Mouse (Mus musculus): ENCODE data around the gene Gm49355.
"Not testable (repeated sequence)": the region's sequence is repeated elsewhere in the genome, so short reads cannot be mapped to it uniquely, and the experiment has no call there.

Gene Gm49355

GRCm38 (mm10) chr14:12283641-12284040 lies at the start of gene Gm49355:
Gene Gm49355 (plus strand): TSS chr14:12283976.
- no peak for DNase-seq (ENCODE audit: low spot score)

- DNase-seq (ENCODE audit: low spot score), result no peak
Measured at GRCm38 (mm10) chr14:12243726-12244125, 40.0 kb upstream of the Gm49355 start.

GRCm38 (mm10) chr14:12276031-12276430 lies 7.7 kb upstream of the Gm49355 start:
- no peak for DNase-seq (ENCODE audit: low spot score)

DNA sequence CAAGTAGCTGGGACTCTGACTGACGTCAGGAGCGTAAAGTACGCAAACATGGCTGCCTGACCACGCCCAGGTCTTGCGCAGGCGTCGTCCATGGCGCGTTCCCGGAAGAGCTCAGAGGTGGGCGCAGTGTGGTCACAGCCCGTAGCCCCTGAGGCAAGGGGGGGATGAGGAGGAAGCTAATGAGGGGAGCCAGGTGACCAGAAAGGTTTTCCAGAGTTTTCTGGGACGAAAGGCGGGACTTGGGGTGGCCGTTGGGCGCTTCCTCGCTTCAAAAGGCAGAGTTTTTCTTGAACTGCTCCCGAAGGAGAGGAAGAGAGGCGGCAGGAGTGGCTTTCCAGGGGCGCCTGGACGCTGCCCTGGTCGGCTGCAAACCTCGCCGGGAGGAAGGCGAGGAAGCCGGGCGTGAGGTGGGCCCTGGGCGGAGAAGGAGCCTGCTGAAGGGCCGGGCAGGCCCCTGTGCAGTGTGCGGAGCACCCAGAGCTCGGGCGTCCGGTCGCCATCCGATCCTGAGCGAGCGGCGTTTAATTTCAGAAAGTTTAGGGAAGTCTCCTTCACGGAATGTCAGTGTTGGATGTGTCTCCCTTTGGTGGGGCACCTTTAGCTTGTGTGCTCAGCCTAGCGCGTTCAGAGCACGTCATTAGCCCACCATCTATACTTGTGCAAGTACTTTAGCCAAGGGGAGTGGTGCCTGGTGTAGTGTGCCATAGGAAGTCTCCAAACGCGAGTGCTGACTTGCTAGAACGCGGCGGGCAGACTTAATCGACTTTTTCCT lies 551 bp downstream of the Gm49355 start, which contains the start of gene 3830406C13Rik:
Gene 3830406C13Rik (plus strand): TSS at position 33 of the 772 bp plus-strand sequence.
- DNase-seq (ENCODE audit: low spot score), result peak; percentile 89

GRCm38 (mm10) chr14:12289747-12290146 lies 6.0 kb downstream of the Gm49355 start:
- not testable (repeated sequence) for DNase-seq (ENCODE audit: low spot score)

DNA sequence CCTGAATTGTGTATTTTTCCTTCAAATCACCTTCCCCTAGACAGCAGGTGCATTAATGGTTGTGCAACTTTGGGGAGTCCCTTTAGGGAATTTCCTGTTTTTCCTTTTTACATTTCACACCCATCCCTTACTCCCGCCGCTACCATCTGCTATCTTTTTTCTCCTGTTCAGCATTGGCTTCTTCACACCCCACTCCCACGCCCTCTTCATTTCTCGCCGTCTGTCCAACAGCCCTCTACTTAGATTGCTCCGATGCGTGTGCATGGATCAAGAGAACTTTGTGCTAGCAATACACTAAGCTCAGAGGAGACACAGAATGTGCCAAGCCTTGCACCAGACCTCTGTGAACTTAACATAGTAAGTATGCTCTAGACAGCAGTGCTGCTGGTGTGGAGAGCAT lies 12.6 kb downstream of the Gm49355 start:
- DNase-seq (ENCODE audit: low spot score), result no peak

DNA sequence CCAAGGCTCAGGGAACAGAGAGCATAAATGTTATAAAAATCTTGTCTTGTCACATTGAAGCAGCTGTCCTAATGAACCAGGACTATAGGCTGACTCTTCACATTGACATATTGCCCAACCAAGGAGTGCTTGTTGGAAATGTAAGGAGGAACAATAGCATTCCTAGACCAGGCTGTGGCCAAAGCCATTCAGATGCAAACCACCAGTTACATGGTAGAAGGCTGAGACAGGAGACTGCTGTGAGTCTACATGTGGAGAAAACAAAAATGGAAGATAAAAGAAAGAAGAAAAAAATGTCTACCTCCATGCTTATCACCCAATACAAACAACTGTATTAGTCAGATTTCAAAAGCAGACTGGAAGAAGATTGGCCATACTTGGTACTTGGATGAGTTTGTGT lies 15.4 kb downstream of the Gm49355 start:
- no peak for DNase-seq (ENCODE audit: low spot score)

DNA sequence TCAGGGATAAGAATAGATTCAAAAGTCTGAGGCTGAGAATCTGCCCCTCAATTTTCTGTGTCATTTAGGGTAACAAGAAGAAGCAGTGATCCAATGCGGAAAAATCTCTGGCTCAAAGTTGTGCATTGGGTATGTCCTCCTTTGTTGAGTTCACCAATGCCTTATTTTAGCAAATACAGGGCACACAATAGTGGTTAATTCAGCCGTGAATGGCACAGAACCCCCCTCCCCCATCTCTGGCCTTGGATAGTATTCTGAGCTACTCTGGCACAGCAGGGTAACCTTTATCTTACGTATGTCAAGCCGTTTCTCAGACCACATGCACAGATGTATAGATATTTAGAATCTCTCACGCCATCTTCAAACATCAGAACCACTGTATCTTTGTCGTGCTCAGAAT lies 15.9 kb downstream of the Gm49355 start:
- no peak for DNase-seq (ENCODE audit: low spot score)

DNA sequence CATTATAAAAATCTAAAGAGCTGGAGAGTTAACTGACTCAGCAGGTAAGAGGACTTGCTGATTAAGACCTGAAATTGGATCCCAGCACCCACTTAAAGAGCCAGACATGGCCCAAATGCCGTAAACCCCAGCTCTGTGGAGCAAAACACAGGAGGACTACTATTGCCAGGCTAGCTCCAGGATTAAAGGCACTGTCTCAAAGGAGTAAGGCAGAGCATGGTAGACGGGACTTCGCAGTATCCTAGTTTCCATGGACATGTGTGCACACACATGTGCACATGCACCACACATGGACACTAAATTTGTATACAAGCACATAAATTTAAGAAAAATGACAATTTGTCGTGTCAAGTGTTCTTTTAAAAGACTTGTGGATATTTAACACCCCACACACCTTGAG lies 16.5 kb downstream of the Gm49355 start:
- DNase-seq (ENCODE audit: low spot score), result no peak

- no peak for DNase-seq (ENCODE audit: low spot score)
Measured at GRCm38 (mm10) chr14:12300677-12301076, 16.9 kb downstream of the Gm49355 start.

GRCm38 (mm10) chr14:12303106-12303505 lies 19.3 kb downstream of the Gm49355 start:
- DNase-seq (ENCODE audit: low spot score), result no peak

- no peak for DNase-seq (ENCODE audit: low spot score)
Measured at GRCm38 (mm10) chr14:12333622-12334021, 49.8 kb downstream of the Gm49355 start.

- no peak for DNase-seq (ENCODE audit: low spot score)
Measured at GRCm38 (mm10) chr14:12334925-12335324, 51.1 kb downstream of the Gm49355 start.

GRCm38 (mm10) chr14:12337421-12337997 lies 53.7 kb downstream of the Gm49355 start:
- DNase-seq (ENCODE audit: low spot score), result no peak

DNA sequence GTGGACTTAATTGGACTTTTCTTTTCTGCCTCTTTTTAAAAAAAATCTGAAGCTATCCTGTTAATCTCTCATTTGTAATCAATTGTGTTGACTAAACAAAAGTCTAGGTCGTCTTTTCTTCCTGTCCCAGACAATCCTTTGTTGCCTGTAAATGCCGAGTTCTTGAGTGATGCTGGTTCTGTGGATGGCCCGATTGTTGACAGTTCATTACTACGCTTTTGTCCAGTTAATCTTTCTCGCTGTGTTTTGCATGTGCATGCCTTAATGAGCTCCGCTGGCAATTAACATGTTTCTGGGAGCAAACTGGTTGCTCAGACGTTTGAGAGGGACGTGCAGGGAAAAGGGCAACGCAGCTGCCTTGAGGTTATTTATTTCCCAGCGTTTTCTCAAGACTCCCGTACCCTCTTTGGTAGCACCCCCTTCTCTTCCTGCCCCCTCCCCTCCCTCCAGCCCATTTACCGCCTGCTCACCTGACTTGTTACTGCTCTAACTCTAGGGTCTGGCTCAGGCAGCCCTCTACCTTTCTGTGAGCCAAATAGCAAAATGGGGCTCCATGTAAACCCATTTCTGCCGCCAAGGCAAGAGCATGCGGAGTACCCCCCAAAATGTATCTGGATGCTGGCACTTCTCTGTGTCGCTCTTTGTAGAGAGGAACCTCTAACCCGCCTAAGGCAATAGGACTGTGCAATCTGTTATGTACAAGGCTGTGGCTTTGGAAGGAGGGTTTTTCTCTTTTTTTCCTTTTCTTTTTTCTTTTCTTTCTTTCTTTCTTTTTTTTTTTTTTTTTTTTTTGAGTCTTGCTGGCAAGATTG lies 54.4 kb downstream of the Gm49355 start:
- DNase-seq (ENCODE audit: low spot score), result no peak

GRCm38 (mm10) chr14:12338811-12339565 lies 55.2 kb downstream of the Gm49355 start:
- no peak for DNase-seq (ENCODE audit: low spot score)

GRCm38 (mm10) chr14:12340238-12341074 lies 56.7 kb downstream of the Gm49355 start:
- DNase-seq (ENCODE audit: low spot score), result no peak

GRCm38 (mm10) chr14:12341075-12341788 lies 57.5 kb downstream of the Gm49355 start:
- no peak for DNase-seq (ENCODE audit: low spot score)

DNA sequence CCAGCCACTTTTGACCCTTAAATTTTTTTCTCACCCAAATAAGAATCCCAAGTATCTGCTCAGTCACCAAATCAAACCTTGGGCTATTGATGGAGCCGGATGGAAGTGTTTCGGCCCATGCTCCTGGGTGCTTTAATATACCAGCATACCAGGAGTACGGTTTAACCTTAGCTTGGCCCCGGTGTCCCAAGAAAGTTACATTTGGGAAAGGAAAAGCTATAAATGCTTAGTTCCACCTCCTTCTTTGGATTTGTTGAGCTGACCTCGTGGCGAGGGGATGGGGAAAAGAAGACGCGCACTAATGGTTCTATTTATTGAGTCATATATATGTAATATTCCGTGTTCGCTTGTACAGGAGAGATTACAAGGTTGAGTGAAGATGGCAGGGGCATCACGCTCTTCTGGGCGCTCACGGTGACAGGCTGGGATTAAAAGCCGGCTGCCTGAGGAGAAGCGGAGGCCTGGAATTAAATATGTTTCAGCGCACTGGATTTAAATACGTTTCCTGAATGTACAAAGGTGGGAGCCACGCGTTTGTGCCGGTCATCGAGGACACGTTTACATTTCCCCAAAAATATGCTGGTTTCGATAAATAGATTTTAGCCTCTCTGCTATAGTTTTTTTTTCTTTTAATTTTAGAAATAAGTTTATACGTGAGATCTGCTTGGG lies 58.1 kb downstream of the Gm49355 start:
- no peak for DNase-seq (ENCODE audit: low spot score)
